Mouse (Mus musculus) E14TG2a.4 (cell line): Measurements from ENCODE around the gene Adap2.

Experiments used
- CTCF ChIP-seq: conservative IDR thresholded peaks from 2 replicates; pipeline ENCODE4 v1.5.1; 2014; ENCODE audit warnings: low read length
- NANOG ChIP-seq: IDR thresholded peaks from 2 replicates; pipeline ENCODE4 v1.6.1; 2014; ENCODE audit warnings: borderline replicate concordance, low read length, mixed read lengths
- POU5F1 ChIP-seq: IDR thresholded peaks from 2 replicates; pipeline ENCODE4 v1.6.1; 2014; ENCODE audit warnings: low read length, borderline replicate concordance

DNA sequence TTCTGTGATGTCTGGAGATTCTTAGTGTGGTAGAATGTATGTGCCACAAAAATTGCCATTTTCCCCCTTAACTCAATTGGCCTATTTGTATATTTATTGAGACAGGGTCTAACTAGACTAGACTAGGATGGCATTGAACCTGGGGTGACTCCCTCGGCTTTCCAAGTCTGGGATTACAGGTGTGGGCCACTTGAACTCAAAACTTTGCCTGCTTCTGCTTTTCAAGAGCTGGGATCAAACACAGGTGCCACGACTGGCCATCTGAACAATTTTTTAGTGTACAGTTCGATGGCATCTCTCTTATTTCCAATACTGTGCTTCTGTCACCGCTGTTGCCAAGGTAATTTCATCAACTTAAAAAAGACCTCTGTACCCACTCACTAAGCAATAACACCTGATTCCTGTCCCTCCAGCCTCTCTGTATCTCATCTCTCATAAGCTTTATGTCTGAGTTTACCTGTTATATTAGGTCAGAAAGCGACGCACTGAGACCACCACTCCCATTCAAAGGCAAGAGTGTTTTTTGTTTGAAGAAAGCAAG is 30.7 kb downstream of the Adap2 start:
- TF ChIP-seq CTCF, result no peak
- TF ChIP-seq NANOG, result no peak
- no peak for TF ChIP-seq POU5F1
